Mouse (Mus musculus) lung, postnatal 25 days (tissue): ENCODE measurements around the gene Cnpy1.

Experiments
- DNase-seq: peaks from one replicate; pipeline ENCODE4 v3.0.0; 2022; ENCODE audit warnings: low spot score

Cnpy1 gene

DNA sequence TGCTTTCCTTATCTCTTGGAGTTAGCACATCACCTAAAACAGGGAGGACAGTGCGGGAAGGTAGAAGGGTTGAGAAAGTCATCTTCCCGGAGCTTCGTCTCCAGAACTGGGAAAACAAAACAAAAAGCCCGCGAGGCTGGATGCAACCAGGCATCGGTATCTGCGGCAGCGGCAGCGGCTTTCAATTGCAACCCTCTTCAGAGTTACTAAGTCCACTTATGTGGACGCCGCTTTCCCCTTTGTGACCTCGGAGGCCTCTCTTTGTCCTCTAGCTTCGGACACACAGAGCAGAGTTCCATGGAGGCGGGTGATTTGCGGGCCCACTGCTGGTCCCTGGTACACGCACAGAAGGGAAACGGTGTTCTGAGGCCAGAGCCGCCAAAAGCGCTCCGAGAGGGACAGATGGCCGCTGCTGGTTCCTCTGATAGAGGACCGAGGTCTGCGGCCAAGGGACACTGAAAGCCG lies 83.6 kb downstream of the Cnpy1 start:
- no peak for DNase-seq

DNA sequence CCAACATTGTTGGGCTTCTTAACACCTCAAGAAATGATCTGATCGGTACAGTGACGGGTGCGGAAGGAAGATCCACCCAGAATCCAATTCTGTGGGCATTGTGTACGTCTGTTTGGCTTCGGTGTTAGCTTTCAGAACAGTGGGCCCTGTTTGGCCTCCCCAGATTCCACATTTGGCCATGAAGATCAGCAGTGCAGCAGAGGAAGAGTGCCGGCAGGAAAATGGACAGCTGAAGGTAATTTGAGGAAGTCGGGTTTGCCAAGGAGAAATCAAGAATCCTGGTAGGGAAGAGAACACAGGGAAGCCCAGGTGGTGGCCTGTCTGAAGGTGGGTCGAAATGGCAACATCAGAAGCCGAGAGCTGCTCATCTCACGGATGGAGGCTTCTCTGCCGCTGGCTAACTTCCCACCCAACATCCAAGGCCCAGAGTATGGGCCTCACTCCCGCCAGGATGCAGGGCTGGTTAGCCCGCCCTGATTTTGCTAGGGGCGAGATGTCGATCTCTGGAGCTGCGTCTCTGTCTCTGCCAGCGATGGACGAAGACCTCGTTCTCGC lies 84.1 kb downstream of the Cnpy1 start:
- no peak for DNase-seq

DNA sequence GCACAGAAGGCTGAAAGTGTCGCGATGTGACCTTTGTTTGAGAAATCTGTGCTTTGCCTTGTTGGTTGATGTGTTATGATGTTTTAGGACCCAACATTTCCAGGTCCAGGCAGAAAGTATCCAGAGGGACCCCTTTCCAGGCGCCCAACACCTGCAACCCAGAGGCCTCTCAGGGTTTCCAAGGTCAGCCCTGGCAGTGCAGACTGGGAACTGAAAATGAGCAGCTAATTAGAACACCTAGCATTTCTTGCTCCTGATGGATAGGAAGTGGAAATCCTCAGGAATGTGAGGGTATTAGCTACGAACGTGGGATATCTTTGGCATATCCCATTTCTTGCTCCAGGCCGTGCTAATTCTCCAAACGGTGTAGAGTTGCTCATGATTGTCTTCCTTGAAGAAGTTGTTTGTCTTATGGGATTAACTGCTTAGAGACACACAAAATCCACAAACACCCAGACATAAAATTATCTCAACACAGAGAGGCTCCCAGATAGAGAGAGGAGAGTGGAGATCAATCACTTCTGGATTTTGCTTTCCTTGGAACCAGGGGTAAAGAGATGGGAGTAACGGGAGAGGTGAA lies 85.6 kb downstream of the Cnpy1 start:
- no peak for DNase-seq

DNA sequence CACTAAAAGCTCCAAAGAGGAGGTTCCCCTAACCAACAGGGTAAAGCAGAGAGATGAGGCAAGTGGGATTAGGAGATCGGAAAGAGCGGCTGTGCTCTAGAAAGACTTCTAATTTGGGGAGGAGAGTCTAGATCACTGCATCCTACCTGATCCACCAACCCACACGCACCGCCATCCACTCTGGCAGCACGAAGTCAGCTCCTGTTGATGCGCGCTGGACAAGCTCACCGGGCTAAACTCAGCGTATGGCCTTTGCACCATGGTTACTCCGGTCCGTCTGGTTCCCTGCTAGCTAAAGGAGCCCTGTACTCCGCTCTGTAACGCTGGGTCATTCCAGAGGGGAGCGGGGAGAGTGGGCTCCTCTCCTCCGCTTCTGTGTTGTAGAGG lies 86.5 kb downstream of the Cnpy1 start:
- DNase-seq, result no peak

DNA sequence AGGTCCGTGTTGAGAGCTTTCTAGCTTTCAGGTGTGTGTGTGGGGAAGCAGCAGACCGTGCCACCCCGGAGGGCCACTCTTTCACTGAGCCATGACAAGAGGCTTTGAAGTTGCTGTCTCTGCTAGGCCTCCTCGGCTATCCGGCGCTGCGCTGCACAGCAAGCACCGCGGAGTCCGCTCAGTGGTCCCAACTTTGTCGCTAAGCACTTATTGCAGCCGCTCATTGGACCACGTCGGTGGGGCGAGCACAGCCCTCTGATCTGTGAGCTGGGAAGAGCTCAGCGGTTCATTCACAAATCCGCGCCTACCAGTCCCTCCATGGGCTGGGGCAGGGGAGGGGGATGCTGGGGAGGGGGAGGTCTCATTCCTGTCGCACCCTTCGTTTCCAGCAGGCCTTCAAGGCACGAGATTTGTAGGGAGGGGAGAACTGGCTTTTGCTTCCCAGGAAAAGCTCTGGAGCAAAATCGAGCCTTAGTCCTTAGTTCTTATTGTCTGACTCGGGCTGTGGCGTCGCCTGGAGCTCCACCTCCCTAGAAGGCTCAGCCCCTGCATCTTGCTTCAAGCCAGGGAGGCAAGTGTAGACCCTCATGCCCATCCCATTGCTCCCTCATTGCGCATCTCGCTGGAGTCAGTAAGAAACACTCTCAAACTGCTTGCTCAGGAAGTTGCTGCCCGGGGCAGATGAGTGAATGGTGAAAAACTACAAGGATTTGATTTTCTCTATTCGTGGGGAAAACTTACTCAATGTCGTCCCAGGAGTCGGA lies 87.1 kb downstream of the Cnpy1 start:
- no peak for DNase-seq

DNA sequence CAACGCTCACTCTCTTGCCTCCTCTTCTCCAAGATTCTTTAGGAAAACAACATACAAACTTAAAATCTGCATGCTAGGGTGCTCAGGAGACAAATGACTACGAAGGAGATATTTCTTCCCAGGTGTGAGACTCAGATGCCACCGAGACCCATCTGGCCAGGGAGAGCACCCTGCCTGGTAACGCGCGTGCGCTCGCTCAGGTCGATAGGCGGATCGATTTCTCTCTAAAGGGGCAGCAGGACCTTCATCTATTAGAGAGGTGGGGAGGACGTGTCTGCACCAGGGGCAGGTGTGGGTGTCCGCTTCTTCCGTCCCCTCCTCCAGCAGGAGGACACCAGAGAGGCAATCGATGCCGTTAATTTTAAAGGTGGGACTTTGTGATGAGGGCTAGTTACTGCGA lies 87.8 kb downstream of the Cnpy1 start:
- no peak for DNase-seq

DNA sequence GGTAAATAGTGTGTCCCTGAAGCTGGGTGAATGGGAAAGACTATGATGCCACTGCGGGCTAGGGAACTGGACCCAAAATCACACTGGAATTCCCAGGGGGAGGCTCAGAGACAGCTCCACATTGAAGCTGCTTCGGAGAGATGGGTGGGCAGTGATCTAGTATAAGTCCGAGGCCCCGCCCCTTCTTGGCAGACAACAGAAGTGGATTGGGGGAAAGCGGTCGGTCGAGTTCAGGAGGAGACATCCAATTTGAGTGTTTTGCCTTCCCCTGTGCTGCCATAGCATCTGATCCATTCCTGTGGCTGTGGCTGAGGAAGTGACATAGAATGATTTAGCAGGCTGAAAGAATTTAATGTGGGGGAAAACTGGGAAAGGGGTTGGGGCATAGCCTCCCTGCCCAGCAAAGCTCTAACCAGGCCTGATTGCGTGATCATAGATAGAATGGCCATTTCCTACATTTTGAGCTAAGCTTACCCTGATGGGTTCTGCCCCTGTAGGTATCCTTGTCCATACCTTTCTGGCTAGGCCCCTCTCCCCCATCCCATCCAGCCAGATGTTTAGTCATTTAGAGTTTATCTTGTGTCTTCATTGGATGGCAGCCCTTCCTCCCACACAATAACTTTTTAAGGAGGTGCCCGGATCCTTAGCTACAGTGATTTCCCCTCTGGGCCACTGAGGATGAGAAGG lies 88.4 kb downstream of the Cnpy1 start:
- DNase-seq, result no peak
